Mouse (Mus musculus) regulatory T cell (primary cell): ENCODE measurements around the gene Cfap57.
"Not testable (repeated sequence)": the region's sequence is repeated elsewhere in the genome, so short reads cannot be mapped to it uniquely, and the experiment has no call there.

ENCODE experiments used
- in situ Hi-C: fragments of 300-600 bp; cut with MboI, MseI; formaldehyde crosslinking; loops from one replicate; pipeline ENCODE4 v1.15.1; 2025; ENCODE audit warnings: high pct_unique_total_duplicates

Cfap57 gene

GRCm38 (mm10) chr4:118522248-118522647 lies 98.3 kb downstream of the Cfap57 start:
- in situ Hi-C loops = loop anchor here (5.0 kb wide), 1 partner anchor 40 kb away; no protein-coding TSS in a partner anchor

- in situ Hi-C loops = no loop called here
Measured at GRCm38 (mm10) chr4:118518208-118518607, 102.4 kb downstream of the Cfap57 start.

GRCm38 (mm10) chr4:118517497-118518146 lies 103.0 kb downstream of the Cfap57 start:
- in situ Hi-C loops = no loop called here

GRCm38 (mm10) chr4:118516699-118517496 lies 103.7 kb downstream of the Cfap57 start:
- in situ Hi-C loops = no loop called here

- in situ Hi-C loops = no loop called here
Measured at GRCm38 (mm10) chr4:118509050-118509449, 111.5 kb downstream of the Cfap57 start.

GRCm38 (mm10) chr4:118507171-118507570 lies 113.4 kb downstream of the Cfap57 start:
- in situ Hi-C loops = not testable (repeated sequence)

- in situ Hi-C loops = no loop called here
Measured at GRCm38 (mm10) chr4:118505551-118505950, 115.0 kb downstream of the Cfap57 start.
